Mouse (Mus musculus) heart, embryonic 11.5 days (tissue): ENCODE data around the gene Klf4. TPM values are rescaled to one million over a fixed set of nuclear protein-coding genes. Genes with fewer than 3 reads are reported as not detected.

Experiments used
- ATAC-seq: fragments of 200-750 bp; cut with Nextera tagmentation; replicated peaks from 2 replicates; pipeline ENCODE4 v1.8.0; 2017; ENCODE audit warnings: moderate library complexity; ENCODE audit not compliant: insufficient number of reproducible peaks, low FRiP score, low TSS enrichment
- H3K27ac ChIP-seq: fragments of 300-500 bp; sonication (generic); 2 replicates; pipeline ENCODE4 v1.5.1; 2014; ENCODE audit warnings: mild to moderate bottlenecking, low read depth, low read length
- H3K27me3 ChIP-seq: fragments of 300-500 bp; sonication (generic); 2 replicates; pipeline ENCODE4 v1.6.1; 2014; ENCODE audit warnings: mild to moderate bottlenecking, low read length, mixed read lengths; ENCODE audit not compliant: control insufficient read depth, insufficient read depth
- H3K36me3 ChIP-seq: fragments of 300-500 bp; sonication (generic); 2 replicates; pipeline ENCODE4 v1.6.1; 2014; ENCODE audit warnings: mild to moderate bottlenecking, low read length, moderate library complexity, mixed read lengths; ENCODE audit not compliant: control insufficient read depth, insufficient read depth
- H3K4me1 ChIP-seq: fragments of 300-500 bp; sonication (generic); 2 replicates; pipeline ENCODE4 v1.6.1; 2014; ENCODE audit warnings: low read length; ENCODE audit not compliant: control insufficient read depth, insufficient read depth
- H3K4me2 ChIP-seq: fragments of 300-500 bp; sonication (generic); 2 replicates; pipeline ENCODE4 v1.6.1; 2014; ENCODE audit warnings: mild to moderate bottlenecking, moderate library complexity
- H3K4me3 ChIP-seq: fragments of 300-500 bp; sonication (generic); 2 replicates; pipeline ENCODE4 v1.5.1; 2014; ENCODE audit warnings: low read depth, low read length
- H3K9ac ChIP-seq: fragments of 300-500 bp; sonication (generic); 2 replicates; pipeline ENCODE4 v1.6.1; 2014; ENCODE audit warnings: mild to moderate bottlenecking, low read depth, low read length, moderate library complexity
- H3K9me3 ChIP-seq: fragments of 300-500 bp; sonication (generic); replicated peaks from 2 replicates; pipeline ENCODE4 v1.6.1; 2016; ENCODE audit warnings: low read length; ENCODE audit not compliant: control insufficient read depth
- WGBS: fragments of 180-500 bp; shearing (Covaris S2); extraction: QIAGEN DNeasy Blood & Tissue Kit; methylation state at CpG from one replicate; pipeline ENCODE4 v1.1.7; 2014; ENCODE audit not compliant: insufficient replicate concordance; 5-methylcytosine and 5-hydroxymethylcytosine counted together
- polyA plus RNA-seq: library from polyadenylated mRNA; unstranded; fragments of >200 nt; fragmentation: Nextera tagmentation; extraction: Ambion mirVana; gene quantifications from 2 replicates; pipeline ENCODE4 v1.2.1, GENCODE M21; 2014

Gene Klf4
- polyA plus RNA-seq, 1 experiment from 2014 or later: 3.3 TPM

GRCm38 (mm10) chr4:55480322-55480767 lies 51.9 kb downstream of the Klf4 start:
- no peak for ATAC-seq
- 16% methylated on average over 25 of the region's 25 CpGs for WGBS
- Histone ChIP-seq H3K4me1 (0 out of 2 replicates have a peak, but pooled peaks cover 3% of the 10 kb centered on the region), H3K27me3 (no peaks in the 10 kb centered on the region), H3K9me3 (no peaks in the 10 kb centered on the region), H3K4me2 (peak overlapping the region; percentile 69), H3K9ac (0 out of 2 replicates have a peak overlapping the region, but pooled peaks have one; percentile 22), H3K36me3 (no peaks in the 10 kb centered on the region), H3K27ac (no peak overlapping the region), H3K4me3 (peak overlapping the region; percentile 29)

DNA sequence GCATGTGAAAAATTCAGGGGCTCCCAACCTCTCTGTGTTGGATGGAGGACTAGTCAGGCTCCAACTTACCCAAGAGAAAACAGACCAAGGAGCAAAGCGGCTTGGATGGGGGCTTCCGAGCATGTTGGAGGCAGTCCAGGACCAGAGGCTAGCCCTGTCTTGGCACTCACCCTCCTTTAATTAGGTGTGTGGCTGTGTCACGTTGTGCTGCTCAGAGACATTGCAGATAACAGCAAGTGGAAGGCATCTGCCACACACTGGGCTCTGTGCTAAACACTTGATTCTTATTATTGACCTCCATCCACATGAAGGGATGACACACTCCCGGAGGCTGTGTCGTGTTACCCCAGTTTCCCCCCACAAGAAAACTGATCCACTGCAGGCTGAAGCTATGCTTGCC lies 53.9 kb downstream of the Klf4 start:
- Histone ChIP-seq H3K27ac (no peak overlapping the region), H3K4me1 (0 out of 2 replicates have a peak, but pooled peaks cover 3% of the 10 kb centered on the region), H3K36me3 (no peaks in the 10 kb centered on the region), H3K9ac (no peak overlapping the region), H3K9me3 (no peaks in the 10 kb centered on the region), H3K4me2 (no peak overlapping the region), H3K27me3 (no peaks in the 10 kb centered on the region), H3K4me3 (no peak overlapping the region)
- 0 out of 2 replicates have a peak, but pooled peaks have one; percentile 2 for ATAC-seq
- 47% methylated on average over 5 of the region's 5 CpGs for WGBS

- ATAC-seq: no peak
- Histone ChIP-seq H3K4me2 (no peak overlapping the region), H3K36me3 (no peaks in the 10 kb centered on the region), H3K4me1 (0 out of 2 replicates have a peak, but pooled peaks cover 3% of the 10 kb centered on the region), H3K27ac (no peak overlapping the region), H3K9ac (no peak overlapping the region), H3K27me3 (no peaks in the 10 kb centered on the region), H3K4me3 (no peak overlapping the region), H3K9me3 (no peaks in the 10 kb centered on the region)
- WGBS: 27% methylated on average over 4 of the region's 4 CpGs
These were observed 54.3 kb downstream of the Klf4 start for GRCm38 (mm10) chr4:55477933-55478332.

DNA sequence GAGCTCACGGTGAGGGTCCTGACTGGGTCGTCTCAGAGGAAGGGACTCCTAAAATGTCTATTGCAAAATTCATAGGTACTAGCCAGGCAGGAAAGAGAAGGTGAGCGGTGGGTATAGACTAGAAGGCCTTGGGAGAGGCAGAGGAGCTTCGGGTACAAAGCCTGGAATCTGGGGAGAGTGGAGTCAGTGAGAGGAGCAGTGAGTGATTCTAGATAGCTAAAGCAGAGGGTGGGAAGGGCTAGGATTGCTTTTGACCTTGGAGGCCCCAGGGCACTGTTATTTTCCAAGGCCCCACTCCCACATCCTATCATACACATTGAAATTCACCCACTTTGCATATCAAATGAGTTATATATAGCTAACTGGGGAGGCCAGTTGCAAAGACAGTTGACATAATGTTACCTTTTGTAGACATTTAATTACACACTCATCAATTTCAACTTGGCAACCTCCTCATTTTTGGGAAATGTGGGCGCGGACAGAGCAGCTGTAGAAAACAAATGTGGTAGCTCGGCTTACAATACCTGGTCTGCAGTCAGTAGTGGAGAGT lies 55.0 kb downstream of the Klf4 start:
- no peaks in the 10 kb centered on the region for H3K36me3 ChIP-seq
- H3K9me3 ChIP-seq: no peaks in the 10 kb centered on the region
- H3K4me2 ChIP-seq: no peak overlapping the region
- H3K9ac ChIP-seq: no peak overlapping the region
- no peak overlapping the region for H3K27ac ChIP-seq
- ATAC-seq: no peak
- H3K4me1 ChIP-seq: 0 out of 2 replicates have a peak, but pooled peaks cover 3% of the 10 kb centered on the region
- WGBS: 80% methylated on average over 7 of the region's 7 CpGs
- no peak overlapping the region for H3K4me3 ChIP-seq
- H3K27me3 ChIP-seq: no peaks in the 10 kb centered on the region

Other genes starting within 250 kb of the Klf4 start
- 49.6 and 71.3 TPM in 2 replicates for gene Rad23b, start 182.4 kb downstream of the Klf4 start, polyA plus RNA-seq